Mouse (Mus musculus): ENCODE measurements around the gene Prkag1. TPM values are rescaled to one million over a fixed set of nuclear protein-coding genes. Genes with fewer than 3 reads are reported as not detected.
A peak's percentile ranks its signal among the peaks of the same experiment; 100 is the strongest.
"Not testable (repeated sequence)": the region's sequence is repeated elsewhere in the genome, so short reads cannot be mapped to it uniquely, and the experiment has no call there.

Prkag1 gene
- polyA plus RNA-seq, 1 experiment from 2014 or later, result 97.7 TPM

DNA sequence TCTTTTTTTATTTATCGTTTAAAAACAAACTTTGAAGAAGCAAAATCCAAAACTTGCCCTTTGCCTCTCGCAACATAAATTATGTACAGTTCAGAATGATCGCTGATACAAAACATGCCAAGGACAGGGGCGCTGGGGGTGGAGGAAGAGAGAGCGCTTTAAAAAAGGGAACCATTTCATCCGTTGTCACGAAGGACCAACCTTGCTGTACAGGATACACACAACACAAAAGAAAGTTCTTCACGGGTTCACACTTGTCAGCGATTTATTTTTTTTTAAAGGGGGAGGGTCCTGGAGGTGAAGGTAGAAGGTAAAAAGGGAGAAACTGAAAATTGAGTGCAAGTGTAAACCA, 339 bp upstream of the Prkag1 start:
- 19% methylated on average over 9 of the region's 9 CpGs for WGBS
- Histone ChIP-seq H3K4me1 (peaks cover 27% of the 10 kb centered on the region), H3K9me3 (replicated peaks) (no peaks in the 10 kb centered on the region), H3K36me3 (peaks cover 60% of the 10 kb centered on the region), H3K4me3 (peak overlapping the region; percentile 91), H3K27me3 (ENCODE audit: low read depth, poor library complexity, severe bottlenecking) (no peaks in the 10 kb centered on the region), H3K27ac (peak overlapping the region; percentile 93)
- DNase-seq (ENCODE audit: low spot score), result no peak

DNA sequence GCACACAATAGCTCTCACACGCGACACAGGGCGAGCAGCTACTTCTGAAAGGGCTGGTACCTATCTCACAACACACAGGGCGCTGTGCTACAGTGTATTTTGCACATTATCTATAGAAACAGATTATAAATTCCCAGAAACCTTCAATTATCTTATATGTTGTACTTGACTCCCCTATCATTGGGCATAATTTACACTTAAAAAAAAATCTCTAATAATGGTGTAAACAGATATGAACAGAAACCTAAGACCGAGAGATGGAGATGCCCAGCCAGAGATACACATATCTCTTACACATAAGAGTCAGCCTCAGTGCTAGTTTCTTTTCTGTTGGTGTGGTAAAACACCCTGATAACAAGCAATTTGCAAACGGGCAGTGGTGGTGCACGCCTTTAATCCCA, 3.7 kb downstream of the Prkag1 start:
- Histone ChIP-seq H3K4me3 (no peak overlapping the region), H3K9me3 (replicated peaks) (no peaks in the 10 kb centered on the region), H3K4me1 (peaks cover 23% of the 10 kb centered on the region), H3K27ac (no peak overlapping the region), H3K27me3 (ENCODE audit: low read depth, poor library complexity, severe bottlenecking) (no peaks in the 10 kb centered on the region), H3K36me3 (peaks cover 55% of the 10 kb centered on the region)
- no peak for DNase-seq (ENCODE audit: low spot score)
- 94% methylated on average over 7 of the region's 7 CpGs for WGBS

DNA sequence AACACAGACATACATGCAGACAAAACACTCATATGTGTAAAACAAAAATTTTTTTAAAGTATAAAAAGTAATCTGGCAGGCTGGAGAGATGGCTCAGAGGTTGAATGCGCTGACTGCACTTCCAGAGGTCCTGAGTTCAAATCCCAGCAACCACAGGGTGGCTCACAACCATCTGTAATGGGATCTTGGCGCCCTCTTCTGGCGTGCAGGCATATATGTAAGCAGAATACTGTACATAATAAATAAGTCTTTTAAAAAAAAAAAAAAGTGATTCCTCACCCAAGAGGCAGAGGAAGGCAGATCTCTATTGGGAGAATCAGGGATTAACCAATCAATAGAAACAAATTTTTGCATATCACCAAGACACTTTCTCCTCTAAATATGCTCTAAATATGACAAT, 7.9 kb downstream of the Prkag1 start:
- H3K36me3 ChIP-seq, result peaks cover 79% of the 10 kb centered on the region
- no peaks in the 10 kb centered on the region for H3K9me3 ChIP-seq (replicated peaks)
- no peak overlapping the region for H3K4me3 ChIP-seq
- WGBS, result 70% methylated on average over 3 of the region's 3 CpGs
- no peaks in the 10 kb centered on the region for H3K4me1 ChIP-seq
- no peak overlapping the region for H3K27ac ChIP-seq
- no peaks in the 10 kb centered on the region for H3K27me3 ChIP-seq (ENCODE audit: low read depth, poor library complexity, severe bottlenecking)
- DNase-seq (ENCODE audit: low spot score), result no peak

DNA sequence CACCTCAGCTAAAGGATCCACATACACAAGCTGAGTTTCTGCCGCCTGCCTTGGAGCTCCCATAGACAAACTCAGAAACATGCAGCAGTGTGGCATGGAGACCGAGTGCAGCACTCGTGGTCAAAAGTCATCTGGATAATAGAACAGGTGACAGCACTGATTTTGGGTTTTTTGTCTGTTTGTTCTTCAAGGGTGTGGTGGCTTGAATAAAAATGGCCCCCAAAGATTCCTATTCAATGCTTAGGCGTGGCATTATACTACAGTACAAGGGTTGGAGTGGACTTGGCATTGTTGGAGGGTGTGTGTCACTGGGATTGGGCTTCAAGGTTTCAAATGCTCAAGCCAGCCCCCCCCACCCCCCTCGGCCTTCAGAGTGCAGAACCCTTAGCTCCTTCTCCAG, 9.2 kb downstream of the Prkag1 start:
- Histone ChIP-seq H3K4me1 (no peaks in the 10 kb centered on the region), H3K27me3 (ENCODE audit: low read depth, poor library complexity, severe bottlenecking) (no peaks in the 10 kb centered on the region), H3K36me3 (peaks cover 73% of the 10 kb centered on the region), H3K9me3 (replicated peaks) (no peaks in the 10 kb centered on the region), H3K4me3 (no peak overlapping the region), H3K27ac (no peak overlapping the region)
- WGBS, result 93% methylated on average over 5 of the region's 5 CpGs
- DNase-seq (ENCODE audit: low spot score), result no peak

DNA sequence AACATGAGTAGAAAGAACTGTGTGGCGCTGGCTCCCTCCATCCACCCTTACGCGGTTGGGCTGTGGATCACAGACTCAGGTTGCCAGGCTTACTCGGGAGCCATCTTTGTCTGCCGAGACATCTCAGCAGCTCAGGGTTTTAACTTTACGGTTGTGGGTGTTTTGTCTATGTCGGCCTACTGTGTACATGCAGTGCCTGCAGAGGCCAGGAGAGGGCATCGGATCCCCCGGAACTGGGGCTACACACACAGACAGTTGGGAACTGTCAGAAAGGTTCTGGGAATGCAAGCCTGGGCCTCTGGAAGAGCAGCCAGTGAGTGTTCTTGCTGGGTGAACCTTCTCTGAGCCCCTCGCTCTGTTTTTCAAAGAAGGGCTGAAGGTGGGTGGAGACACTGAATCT, 9.9 kb downstream of the Prkag1 start:
- 30% methylated on average over 10 of the region's 10 CpGs for WGBS
- Histone ChIP-seq H3K36me3 (peaks cover 76% of the 10 kb centered on the region), H3K9me3 (replicated peaks) (no peaks in the 10 kb centered on the region), H3K27ac (no peak overlapping the region), H3K4me1 (no peaks in the 10 kb centered on the region), H3K4me3 (no peak overlapping the region), H3K27me3 (ENCODE audit: low read depth, poor library complexity, severe bottlenecking) (no peaks in the 10 kb centered on the region)
- DNase-seq (ENCODE audit: low spot score), result no peak

DNA sequence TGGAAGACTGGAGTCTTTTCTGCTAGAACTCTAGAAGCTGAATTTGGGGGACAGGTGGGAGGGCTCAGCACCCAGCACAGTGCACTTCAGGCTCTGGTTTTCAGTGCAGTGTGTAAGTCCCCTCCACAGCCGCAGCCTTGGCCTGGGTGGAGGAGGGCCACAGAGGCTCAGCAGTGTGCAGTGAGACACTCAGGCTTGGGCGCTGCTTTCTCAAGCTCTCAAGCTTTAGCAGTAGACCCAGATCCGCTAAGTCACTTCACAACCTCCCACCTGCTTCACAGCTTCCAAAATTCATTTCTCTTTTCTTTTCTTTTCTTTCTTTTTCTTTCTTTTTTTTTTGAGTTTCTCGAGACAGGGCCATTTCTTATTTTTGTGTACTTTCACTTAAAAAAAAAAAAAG, 10.4 kb downstream of the Prkag1 start:
- no peak overlapping the region for H3K4me3 ChIP-seq
- peaks cover 76% of the 10 kb centered on the region for H3K36me3 ChIP-seq
- no peaks in the 10 kb centered on the region for H3K27me3 ChIP-seq (ENCODE audit: low read depth, poor library complexity, severe bottlenecking)
- H3K9me3 ChIP-seq (replicated peaks), result no peaks in the 10 kb centered on the region
- WGBS, result 90% methylated on average over 4 of the region's 4 CpGs
- no peak for DNase-seq (ENCODE audit: low spot score)
- no peaks in the 10 kb centered on the region for H3K4me1 ChIP-seq
- H3K27ac ChIP-seq, result no peak overlapping the region

DNA sequence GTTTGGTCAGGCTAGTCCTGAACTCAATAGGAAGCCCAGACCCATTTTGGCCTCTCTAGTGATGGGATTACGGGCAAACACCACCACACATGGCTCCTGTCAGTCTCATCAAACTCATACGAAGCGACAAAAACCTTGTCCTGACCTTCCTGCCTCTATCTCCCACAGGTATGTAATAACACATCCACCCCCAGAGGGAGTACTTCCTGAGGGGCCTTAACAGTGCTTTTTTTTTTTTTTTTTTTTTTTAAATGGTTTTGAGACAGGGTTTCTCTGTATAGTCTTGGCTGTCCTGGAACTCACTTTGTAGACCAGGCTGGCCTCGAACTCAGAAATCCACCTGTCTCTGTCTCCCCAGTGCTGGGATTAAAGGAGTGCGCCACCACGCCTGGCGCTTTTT, 13.2 kb downstream of the Prkag1 start:
- H3K27ac ChIP-seq, result no peak overlapping the region
- DNase-seq (ENCODE audit: low spot score), result no peak
- no peak overlapping the region for H3K4me3 ChIP-seq
- no peaks in the 10 kb centered on the region for H3K9me3 ChIP-seq (replicated peaks)
- 92% methylated on average over 7 of the region's 7 CpGs for WGBS
- peaks cover 74% of the 10 kb centered on the region for H3K36me3 ChIP-seq
- H3K27me3 ChIP-seq (ENCODE audit: low read depth, poor library complexity, severe bottlenecking), result no peaks in the 10 kb centered on the region
- no peaks in the 10 kb centered on the region for H3K4me1 ChIP-seq

DNA sequence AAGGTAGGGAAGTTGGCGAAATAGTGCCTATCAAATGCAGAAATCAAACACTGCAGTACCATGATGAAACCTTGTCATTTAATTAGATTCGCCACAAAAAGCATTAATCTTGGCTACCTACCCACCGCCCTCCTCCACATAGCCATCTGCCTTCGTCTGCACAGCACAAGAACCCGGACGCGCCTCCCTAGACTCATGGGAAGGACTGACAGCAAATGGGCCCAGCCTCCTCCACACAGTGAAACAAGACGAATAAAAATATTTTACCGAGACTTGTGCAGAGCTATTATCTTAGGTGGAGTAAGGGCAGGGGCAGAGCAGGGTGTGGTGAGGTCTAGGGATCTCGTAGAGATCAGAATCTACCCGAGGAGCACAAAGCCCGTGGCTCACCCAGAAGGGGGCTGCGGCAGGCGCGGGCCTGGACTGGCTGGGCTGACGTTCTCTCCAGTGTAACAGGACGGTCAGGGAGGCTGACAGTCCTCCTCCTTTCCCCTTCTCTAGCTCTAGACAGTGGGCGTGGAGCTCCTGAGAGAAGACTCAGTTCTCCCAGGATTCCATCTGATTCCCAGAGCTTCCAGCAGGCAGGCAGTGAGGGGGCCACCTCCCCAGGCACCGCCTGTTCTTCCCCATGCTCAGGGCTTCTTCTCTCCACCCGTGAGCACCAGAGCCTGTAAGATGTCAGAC, 18.4 kb downstream of the Prkag1 start:
- no peak overlapping the region for H3K4me3 ChIP-seq
- peaks cover 12% of the 10 kb centered on the region for H3K4me1 ChIP-seq
- peaks cover 37% of the 10 kb centered on the region for H3K27me3 ChIP-seq (ENCODE audit: low read depth, poor library complexity, severe bottlenecking)
- H3K9me3 ChIP-seq (replicated peaks), result no peaks in the 10 kb centered on the region
- 88% methylated on average over 20 of the region's 20 CpGs for WGBS
- H3K27ac ChIP-seq, result no peak overlapping the region
- DNase-seq (ENCODE audit: low spot score), result no peak
- peaks cover 62% of the 10 kb centered on the region for H3K36me3 ChIP-seq

DNA sequence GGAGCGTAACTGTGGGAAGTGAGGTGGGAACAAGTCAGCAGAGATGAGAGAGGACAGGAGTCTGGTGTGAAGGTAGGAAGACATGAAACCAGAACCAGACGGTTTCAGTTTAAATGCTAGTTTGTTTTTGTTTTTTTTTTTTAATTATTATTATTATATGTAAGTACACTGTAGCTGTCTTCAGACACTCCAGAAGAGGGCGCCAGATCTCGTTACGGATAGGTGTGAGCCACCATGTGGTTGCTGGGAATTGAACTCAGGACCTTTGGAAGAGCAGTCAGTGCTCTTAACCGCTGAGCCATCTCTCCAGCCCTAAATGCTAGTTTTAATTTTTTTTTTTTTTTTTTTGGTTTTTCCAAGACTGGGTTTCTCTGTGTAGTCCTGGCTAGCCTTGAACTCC, 21.1 kb downstream of the Prkag1 start:
- DNase-seq (ENCODE audit: low spot score); H3K4me3 ChIP-seq; H3K27ac ChIP-seq; H3K9me3 ChIP-seq (replicated peaks): not testable (repeated sequence)
- 77% methylated on average over 6 of the region's 6 CpGs for WGBS
- H3K27me3 ChIP-seq (ENCODE audit: low read depth, poor library complexity, severe bottlenecking), result peaks cover 63% of the 10 kb centered on the region
- H3K36me3 ChIP-seq, result peaks cover 47% of the 10 kb centered on the region
- peaks cover 38% of the 10 kb centered on the region for H3K4me1 ChIP-seq

DNA sequence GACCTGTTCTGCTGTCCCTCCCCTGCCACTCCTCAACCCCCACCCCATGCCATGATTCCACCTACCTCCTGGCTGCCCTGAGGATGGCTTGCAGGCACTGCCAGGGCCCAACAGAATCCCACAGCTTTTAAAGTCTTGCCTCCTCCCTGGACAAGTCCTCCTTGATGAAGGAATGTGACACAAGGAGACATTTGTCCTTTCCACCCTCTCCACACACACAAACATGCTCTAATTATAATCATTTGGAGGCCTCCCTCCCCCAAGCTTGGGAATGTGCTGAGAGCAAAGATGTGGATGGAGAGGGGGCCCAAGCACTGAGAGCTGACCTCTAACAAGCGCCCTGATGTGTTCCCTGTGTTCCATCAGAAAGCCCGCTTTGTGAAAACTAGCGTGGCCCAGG, 21.9 kb downstream of the Prkag1 start, which contains the start of gene Ddn:
Gene Ddn (minus strand): TSS at position 101 of the 400 bp plus-strand sequence.
- H3K4me1 ChIP-seq, result peaks cover 41% of the 10 kb centered on the region
- H3K36me3 ChIP-seq, result peaks cover 40% of the 10 kb centered on the region
- no peak within 1 kb of the TSS for H3K4me3 ChIP-seq
- H3K27me3 ChIP-seq (ENCODE audit: low read depth, poor library complexity, severe bottlenecking), result peaks cover 72% of the 10 kb centered on the region
- no peaks in the 10 kb centered on the region for H3K9me3 ChIP-seq (replicated peaks)
- WGBS, result 26% methylated on average over 3 of the region's 3 CpGs
- no peak for DNase-seq (ENCODE audit: low spot score)
- H3K27ac ChIP-seq, result no peak within 1 kb of the TSS

DNA sequence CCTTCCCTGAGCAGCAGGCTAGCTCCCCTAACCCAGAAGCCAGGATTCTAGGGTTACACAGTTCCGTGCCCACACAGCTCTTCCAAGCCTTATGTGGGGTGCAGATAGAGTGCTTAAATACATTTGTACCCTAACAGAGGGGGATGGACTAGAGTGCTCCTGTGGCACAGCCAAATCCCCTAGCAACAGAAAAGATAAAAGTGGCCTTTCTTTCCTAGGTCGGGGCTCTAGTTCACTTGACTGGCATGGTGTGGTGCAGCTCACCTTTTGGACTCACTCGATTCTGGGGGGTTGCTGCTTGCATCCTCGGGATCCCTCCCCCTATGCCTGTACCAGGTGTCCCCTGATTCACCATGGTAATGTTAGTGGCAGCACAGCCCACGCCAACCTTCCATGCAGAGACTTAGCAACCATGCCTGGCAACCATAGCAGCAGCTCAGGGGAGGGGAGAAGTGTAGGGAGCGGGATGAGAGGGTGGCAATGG, 22.6 kb downstream of the Prkag1 start:
- Histone ChIP-seq H3K27me3 (ENCODE audit: low read depth, poor library complexity, severe bottlenecking) (peaks cover 79% of the 10 kb centered on the region), H3K9me3 (replicated peaks) (no peaks in the 10 kb centered on the region), H3K4me1 (peaks cover 41% of the 10 kb centered on the region), H3K27ac (no peak overlapping the region), H3K36me3 (peaks cover 33% of the 10 kb centered on the region), H3K4me3 (no peak overlapping the region)
- 6% methylated on average over 6 of the region's 6 CpGs for WGBS
- no peak for DNase-seq (ENCODE audit: low spot score)

DNA sequence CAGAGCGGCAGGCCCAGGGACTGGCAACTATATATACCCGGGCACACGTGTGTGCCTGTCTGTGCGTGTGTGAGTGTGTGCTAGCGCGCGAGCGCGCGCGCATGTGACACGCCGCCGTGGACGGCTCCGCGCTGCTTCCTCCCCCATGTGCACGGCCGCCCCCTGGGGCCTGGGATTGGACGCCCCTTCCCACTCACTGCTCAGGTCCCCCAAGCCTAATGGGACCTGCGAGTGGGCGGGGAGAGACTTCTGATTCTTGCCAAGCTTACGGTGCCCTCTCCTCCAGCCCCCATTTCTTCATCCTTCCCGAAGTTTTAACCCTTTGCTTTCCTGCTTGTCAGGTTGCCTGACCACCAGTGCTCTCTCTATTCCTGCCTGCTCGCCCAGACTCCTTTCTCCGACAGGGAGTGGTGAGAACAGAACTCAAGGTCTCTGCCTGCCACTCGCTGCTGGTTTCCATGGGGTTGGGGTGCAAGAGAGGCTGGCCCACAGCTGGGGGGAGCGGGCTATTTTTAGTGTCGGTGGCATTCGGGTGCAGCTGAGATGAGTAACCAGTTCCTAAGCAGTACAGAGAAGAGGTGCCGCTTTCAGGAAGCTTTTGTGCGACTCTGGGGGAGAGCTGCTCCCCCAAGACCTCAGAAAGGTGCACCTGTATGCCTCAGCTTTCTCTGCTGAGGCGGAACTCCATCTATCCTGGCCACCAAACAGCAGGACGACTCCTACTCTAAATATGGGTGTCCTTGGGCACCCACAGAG, 23.2 kb downstream of the Prkag1 start:
- WGBS, result 2% methylated on average over 33 of the region's 34 CpGs
- Histone ChIP-seq H3K9me3 (replicated peaks) (no peaks in the 10 kb centered on the region), H3K4me1 (peaks cover 45% of the 10 kb centered on the region), H3K4me3 (peak overlapping the region; percentile 51), H3K27me3 (ENCODE audit: low read depth, poor library complexity, severe bottlenecking) (peaks cover 85% of the 10 kb centered on the region), H3K27ac (peak overlapping the region; percentile 36; the same call in 1 of the 2 replicates), H3K36me3 (peaks cover 27% of the 10 kb centered on the region)
- peak; percentile 51 for DNase-seq (ENCODE audit: low spot score)
